Mouse (Mus musculus) embryonic facial prominence, embryonic 15.5 days (tissue): ENCODE data around the gene Wasf2. TPM values are rescaled to one million over a fixed set of nuclear protein-coding genes. Genes with fewer than 3 reads are reported as not detected.

Experiments used
- ATAC-seq: fragments of 200-750 bp; cut with Nextera tagmentation; 2 replicates; pipeline ENCODE4 v1.8.0; 2017; ENCODE audit warnings: low read depth, moderate TSS enrichment; ENCODE audit not compliant: insufficient number of reproducible peaks, low FRiP score, low TSS enrichment
- H3K27ac ChIP-seq: fragments of 300-500 bp; sonication (generic); replicated peaks from 2 replicates; pipeline ENCODE4 v1.5.1; 2015; ENCODE audit warnings: mild to moderate bottlenecking, inconsistent platforms
- H3K27me3 ChIP-seq: fragments of 300-500 bp; sonication (generic); 2 replicates; pipeline ENCODE4 v1.6.1; 2015; ENCODE audit warnings: inconsistent platforms
- H3K36me3 ChIP-seq: fragments of 300-500 bp; sonication (generic); 2 replicates; pipeline ENCODE4 v1.6.1; 2015; ENCODE audit warnings: mild to moderate bottlenecking, inconsistent platforms
- H3K4me1 ChIP-seq: fragments of 300-500 bp; sonication (generic); 2 replicates; pipeline ENCODE4 v1.6.1; 2015; ENCODE audit warnings: inconsistent platforms
- H3K4me2 ChIP-seq: fragments of 300-500 bp; sonication (generic); replicated peaks from 2 replicates; pipeline ENCODE4 v1.6.1; 2015; ENCODE audit warnings: mild to moderate bottlenecking, inconsistent platforms
- H3K4me3 ChIP-seq: fragments of 300-500 bp; sonication (generic); replicated peaks from 2 replicates; pipeline ENCODE4 v1.5.1; 2015; ENCODE audit warnings: mild to moderate bottlenecking, inconsistent platforms
- H3K9ac ChIP-seq: fragments of 300-500 bp; sonication (generic); 2 replicates; pipeline ENCODE4 v1.6.1; 2015; ENCODE audit warnings: inconsistent platforms
- H3K9me3 ChIP-seq: fragments of 300-500 bp; sonication (generic); replicated peaks from 2 replicates; pipeline ENCODE4 v1.6.1; 2016; ENCODE audit warnings: inconsistent platforms
- WGBS: fragments of 180-500 bp; shearing (Covaris S2); methylation state at CpG from one replicate; pipeline ENCODE4 v1.1.7; 2015; 5-methylcytosine and 5-hydroxymethylcytosine counted together
- polyA plus RNA-seq: library from polyadenylated mRNA; unstranded; fragments of >200 nt; fragmentation: Nextera tagmentation; extraction: Ambion mirVana; gene quantifications from 2 replicates; pipeline ENCODE4 v1.2.1, GENCODE M21; 2015

The Wasf2 gene
- polyA plus RNA-seq, 1 experiment from 2014 or later = 116 TPM

DNA sequence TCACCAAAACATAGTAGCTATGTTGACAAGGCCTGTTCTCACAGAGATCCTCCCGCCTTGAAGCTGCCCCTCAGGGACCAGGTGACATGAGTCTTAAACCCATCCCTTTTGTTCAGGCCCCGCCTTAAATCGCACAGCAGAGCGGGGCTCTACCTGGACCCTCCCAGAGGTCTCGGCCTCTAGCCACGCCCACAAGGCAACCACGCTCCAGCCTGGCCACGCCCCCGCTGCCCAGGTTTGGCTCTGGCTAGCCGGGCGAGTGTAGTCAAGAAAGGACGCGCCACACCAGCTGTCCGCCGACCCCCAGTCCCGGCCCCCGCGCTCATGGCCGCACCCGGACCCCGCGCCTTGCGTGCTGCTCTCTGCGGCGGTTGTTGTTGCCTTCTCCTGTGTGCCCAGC lies 90.4 kb downstream of the Wasf2 start:
- H3K36me3 ChIP-seq = no peaks in the 10 kb centered on the region
- H3K4me1 ChIP-seq = peaks cover 37% of the 10 kb centered on the region
- H3K4me2 ChIP-seq = peak overlapping the region; percentile 67
- H3K9ac ChIP-seq = peak overlapping the region; percentile 33; the same call in 1 of the 2 replicates
- H3K9me3 ChIP-seq = no peaks in the 10 kb centered on the region
- 0 out of 2 replicates have a peak, but pooled peaks have one; percentile 21 for ATAC-seq
- 3% methylated on average over 25 of the region's 25 CpGs for WGBS
- H3K27ac ChIP-seq = no peak overlapping the region
- peak overlapping the region; percentile 40 for H3K4me3 ChIP-seq
- H3K27me3 ChIP-seq = peaks cover 15% of the 10 kb centered on the region

DNA sequence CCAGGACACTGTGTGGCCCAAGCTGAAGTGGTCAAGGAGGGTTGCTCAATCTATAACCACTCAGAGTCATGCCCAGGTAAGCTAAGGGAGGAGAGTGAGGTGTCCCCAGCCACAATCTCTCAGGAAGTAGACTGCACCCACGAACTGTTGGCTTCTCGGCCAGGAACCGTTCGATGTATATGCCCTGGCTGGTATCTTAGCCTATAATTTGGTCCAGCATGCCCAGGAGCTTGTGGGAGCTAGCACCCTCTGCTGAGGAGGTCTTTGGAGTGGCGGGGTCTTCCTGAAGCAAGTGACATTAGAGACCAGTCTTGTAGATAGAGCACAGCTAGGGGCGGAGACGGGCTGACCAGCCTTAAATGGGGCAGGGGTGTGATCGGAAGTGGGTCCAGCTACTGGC lies 91.4 kb downstream of the Wasf2 start:
- Histone ChIP-seq H3K4me3 (no peak overlapping the region), H3K9me3 (no peaks in the 10 kb centered on the region), H3K36me3 (no peaks in the 10 kb centered on the region), H3K4me2 (no peak overlapping the region), H3K9ac (no peak overlapping the region), H3K27me3 (peaks cover 15% of the 10 kb centered on the region), H3K27ac (no peak overlapping the region), H3K4me1 (peaks cover 45% of the 10 kb centered on the region)
- WGBS = 85% methylated on average over 8 of the region's 8 CpGs
- ATAC-seq = no peak

DNA sequence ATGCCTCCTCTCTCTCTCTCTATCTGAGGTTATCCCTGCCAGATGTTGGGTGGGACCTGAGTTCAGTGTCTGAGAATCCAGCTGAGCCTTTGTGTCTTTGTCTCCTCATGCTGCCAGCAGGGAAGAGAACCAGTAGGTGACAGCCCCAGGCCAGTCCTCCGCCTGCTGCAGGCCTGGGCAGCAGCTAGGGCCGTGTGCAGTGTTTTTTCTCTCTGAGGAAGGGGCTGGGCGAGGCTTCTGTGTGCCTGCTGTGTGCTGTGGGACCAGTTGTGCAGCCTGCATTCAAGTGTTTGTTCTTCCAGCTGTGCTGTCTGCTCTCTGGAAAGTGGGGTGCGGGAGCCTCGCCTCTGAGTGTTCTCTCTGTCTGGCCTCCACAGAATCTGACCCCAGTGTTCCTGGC lies 93.6 kb downstream of the Wasf2 start:
- 36% methylated on average over 5 of the region's 5 CpGs for WGBS
- Histone ChIP-seq H3K27ac (peak overlapping the region; percentile 52), H3K36me3 (no peaks in the 10 kb centered on the region), H3K9me3 (no peaks in the 10 kb centered on the region), H3K4me2 (no peak overlapping the region), H3K9ac (no peak overlapping the region), H3K4me1 (peaks cover 39% of the 10 kb centered on the region), H3K4me3 (no peak overlapping the region), H3K27me3 (peaks cover 15% of the 10 kb centered on the region)
- no peak for ATAC-seq

DNA sequence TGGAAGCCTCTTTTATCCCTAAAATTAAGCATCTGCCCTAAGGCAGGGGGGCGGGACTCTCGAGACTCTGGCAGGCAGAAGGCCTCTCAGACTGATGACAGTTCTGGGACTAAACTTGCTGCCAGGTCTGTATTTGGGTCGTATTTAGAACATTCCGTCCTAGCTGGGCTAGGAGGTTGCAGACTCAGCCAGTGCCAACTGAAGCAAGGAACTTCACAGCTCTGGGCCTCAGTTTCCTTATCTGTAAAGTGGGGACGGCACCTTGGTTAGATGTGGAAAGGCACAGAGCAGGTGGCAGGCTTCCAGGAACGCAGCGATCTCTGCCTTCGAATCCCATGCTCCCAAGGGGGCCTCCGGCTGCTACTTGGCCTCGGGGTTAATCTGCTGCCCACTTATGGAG lies 95.8 kb downstream of the Wasf2 start:
- Histone ChIP-seq H3K4me2 (no peak overlapping the region), H3K27ac (peak overlapping the region; percentile 63), H3K27me3 (peaks cover 9% of the 10 kb centered on the region), H3K4me1 (peaks cover 36% of the 10 kb centered on the region), H3K9ac (no peak overlapping the region), H3K9me3 (no peaks in the 10 kb centered on the region), H3K36me3 (no peaks in the 10 kb centered on the region), H3K4me3 (no peak overlapping the region)
- 48% methylated on average over 10 of the region's 10 CpGs for WGBS
- no peak for ATAC-seq

DNA sequence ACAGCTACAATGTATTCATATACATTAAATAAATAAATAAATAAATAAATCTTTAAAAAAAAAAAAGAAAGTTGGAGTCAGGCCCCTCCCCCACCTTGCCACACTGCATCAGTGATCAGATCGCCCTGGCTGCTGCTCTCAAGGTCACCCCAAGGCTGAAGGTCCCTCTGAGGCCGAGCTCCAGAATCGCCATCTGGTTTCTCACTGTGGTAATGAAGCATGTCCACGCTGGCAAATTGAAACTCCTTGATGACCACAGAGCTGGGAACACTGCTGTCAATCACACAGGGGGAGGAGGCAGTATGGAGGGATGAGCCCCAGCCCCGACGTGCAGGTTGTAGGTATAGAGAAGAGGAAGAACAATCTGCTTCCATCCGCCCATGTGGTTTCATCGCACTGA lies 97.3 kb downstream of the Wasf2 start:
- no peak overlapping the region for H3K27ac ChIP-seq
- peaks cover 32% of the 10 kb centered on the region for H3K4me1 ChIP-seq
- no peak overlapping the region for H3K4me3 ChIP-seq
- H3K9me3 ChIP-seq = no peaks in the 10 kb centered on the region
- no peak overlapping the region for H3K4me2 ChIP-seq
- ATAC-seq = no peak
- no peaks in the 10 kb centered on the region for H3K36me3 ChIP-seq
- H3K27me3 ChIP-seq = no peaks in the 10 kb centered on the region
- no peak overlapping the region for H3K9ac ChIP-seq
- WGBS = 43% methylated on average over 8 of the region's 8 CpGs

DNA sequence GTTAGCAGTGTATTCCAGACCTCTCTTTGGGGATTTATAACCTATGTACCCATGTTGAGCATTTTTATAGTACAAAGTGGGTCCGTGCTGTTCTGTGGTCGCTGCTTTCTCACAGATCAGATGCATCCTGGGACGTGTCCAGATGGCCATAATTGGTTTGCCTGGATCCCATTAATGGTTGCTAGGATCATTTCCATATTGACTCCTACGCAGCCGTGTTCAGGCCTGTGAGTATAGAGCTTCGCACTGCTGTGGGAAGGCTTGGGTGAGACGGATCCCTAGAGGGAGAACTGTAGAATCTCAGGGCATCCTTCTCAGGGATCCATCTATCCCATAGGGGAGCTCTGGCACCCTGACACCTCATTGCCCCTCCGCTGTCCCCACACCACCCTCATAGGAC lies 99.3 kb downstream of the Wasf2 start:
- WGBS = 41% methylated on average over 8 of the region's 8 CpGs
- peaks cover 18% of the 10 kb centered on the region for H3K4me1 ChIP-seq
- H3K4me2 ChIP-seq = no peak overlapping the region
- peak overlapping the region; percentile 49; the same call in 1 of the 2 replicates for H3K27ac ChIP-seq
- no peak overlapping the region for H3K9ac ChIP-seq
- no peak for ATAC-seq
- no peaks in the 10 kb centered on the region; the same call in 1 of the 2 replicates for H3K27me3 ChIP-seq
- no peaks in the 10 kb centered on the region for H3K9me3 ChIP-seq
- H3K4me3 ChIP-seq = no peak overlapping the region
- H3K36me3 ChIP-seq = no peaks in the 10 kb centered on the region

DNA sequence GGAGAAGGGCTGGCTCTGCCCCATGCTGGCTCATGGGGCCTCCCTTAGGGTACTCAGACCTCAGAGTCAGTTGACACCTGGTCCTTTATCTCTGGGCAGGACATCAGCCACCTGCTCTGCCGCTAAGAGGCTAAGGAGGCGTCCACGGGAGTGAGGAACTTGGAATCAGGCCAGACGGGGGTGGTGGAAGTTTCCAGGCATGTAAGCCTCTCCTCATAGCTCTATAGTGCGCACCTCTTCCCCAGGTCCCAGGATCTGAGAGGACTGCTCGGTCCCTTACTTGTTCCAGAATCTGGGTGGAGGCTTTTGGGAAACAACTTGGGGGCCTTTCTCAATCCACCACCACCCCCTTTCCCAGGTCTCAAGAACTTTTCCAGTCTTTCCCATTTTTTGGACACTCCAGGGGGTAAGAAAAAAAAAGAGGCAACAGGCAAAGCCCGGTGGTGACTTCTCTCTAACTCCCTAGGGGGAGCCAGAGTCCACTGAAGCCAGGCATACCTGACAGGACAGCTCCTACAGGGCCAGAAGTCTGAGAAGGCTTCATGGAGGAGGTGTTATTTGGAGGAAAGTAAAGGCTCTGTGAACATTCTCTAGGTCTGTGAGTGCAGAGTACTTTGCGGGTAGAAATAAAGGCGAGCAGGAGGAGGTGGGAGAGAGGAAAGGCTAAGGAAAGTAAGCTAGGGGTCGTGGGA lies 103.1 kb downstream of the Wasf2 start:
- Histone ChIP-seq H3K27me3 (no peaks in the 10 kb centered on the region; the same call in 1 of the 2 replicates), H3K27ac (no peak overlapping the region), H3K36me3 (no peaks in the 10 kb centered on the region), H3K9ac (no peak overlapping the region), H3K4me1 (0 out of 2 replicates have a peak, but pooled peaks cover 5% of the 10 kb centered on the region), H3K4me2 (no peak overlapping the region), H3K9me3 (no peaks in the 10 kb centered on the region), H3K4me3 (no peak overlapping the region)
- ATAC-seq = no peak
- 39% methylated on average over 10 of the region's 10 CpGs for WGBS

DNA sequence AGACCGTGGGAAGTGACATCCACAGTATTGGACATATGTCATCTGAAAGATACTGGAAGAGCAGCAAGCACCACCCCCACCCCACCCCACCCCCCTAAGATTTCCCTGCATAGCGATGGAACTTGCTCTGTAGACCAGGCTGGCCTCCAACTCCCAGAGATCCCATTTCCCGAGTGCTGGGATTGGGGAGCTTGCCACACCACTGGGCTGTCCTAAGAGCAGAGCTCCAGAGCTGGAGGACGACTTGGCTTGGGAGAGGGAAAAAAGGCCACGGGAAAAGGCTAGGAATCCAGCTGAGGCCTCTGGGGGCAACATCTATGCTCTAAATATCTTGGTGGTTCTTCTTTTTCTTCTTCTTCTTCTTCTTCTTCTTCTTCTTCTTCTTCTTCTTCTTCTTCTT lies 104.5 kb downstream of the Wasf2 start:
- H3K4me3 ChIP-seq = no peak overlapping the region
- 0 out of 2 replicates have a peak, but pooled peaks cover 3% of the 10 kb centered on the region for H3K4me1 ChIP-seq
- H3K4me2 ChIP-seq = no peak overlapping the region
- H3K36me3 ChIP-seq = no peaks in the 10 kb centered on the region
- H3K27ac ChIP-seq = no peak overlapping the region
- no peak for ATAC-seq
- no peaks in the 10 kb centered on the region; the same call in 1 of the 2 replicates for H3K27me3 ChIP-seq
- H3K9ac ChIP-seq = no peak overlapping the region
- WGBS = 53% methylated on average over 5 of the region's 5 CpGs
- no peaks in the 10 kb centered on the region for H3K9me3 ChIP-seq

DNA sequence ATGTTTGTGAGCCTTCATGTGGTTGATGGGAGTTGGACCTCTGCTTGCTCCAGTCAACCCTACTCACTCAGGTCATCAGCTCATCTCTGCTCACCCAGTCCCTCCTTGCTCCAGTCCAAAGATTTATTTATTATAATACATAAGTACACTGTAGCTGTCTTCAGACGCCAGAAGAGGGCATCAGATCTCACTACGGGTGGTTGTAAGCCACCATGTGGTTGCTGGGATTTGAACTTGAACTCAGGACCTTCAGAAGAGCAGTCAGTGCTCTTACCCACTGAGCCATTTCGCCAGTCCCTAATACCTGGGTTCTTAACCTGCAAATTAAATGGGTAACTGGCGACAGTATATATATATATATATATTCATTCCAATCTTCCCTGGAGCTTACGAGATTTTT lies 105.1 kb downstream of the Wasf2 start:
- Histone ChIP-seq H3K27ac (no peak overlapping the region), H3K9ac (no peak overlapping the region), H3K4me2 (no peak overlapping the region), H3K4me1 (peaks cover 3% of the 10 kb centered on the region), H3K9me3 (no peaks in the 10 kb centered on the region), H3K4me3 (no peak overlapping the region), H3K36me3 (no peaks in the 10 kb centered on the region), H3K27me3 (no peaks in the 10 kb centered on the region; the same call in 1 of the 2 replicates)
- ATAC-seq = no peak
- 77% methylated on average over 5 of the region's 5 CpGs for WGBS

DNA sequence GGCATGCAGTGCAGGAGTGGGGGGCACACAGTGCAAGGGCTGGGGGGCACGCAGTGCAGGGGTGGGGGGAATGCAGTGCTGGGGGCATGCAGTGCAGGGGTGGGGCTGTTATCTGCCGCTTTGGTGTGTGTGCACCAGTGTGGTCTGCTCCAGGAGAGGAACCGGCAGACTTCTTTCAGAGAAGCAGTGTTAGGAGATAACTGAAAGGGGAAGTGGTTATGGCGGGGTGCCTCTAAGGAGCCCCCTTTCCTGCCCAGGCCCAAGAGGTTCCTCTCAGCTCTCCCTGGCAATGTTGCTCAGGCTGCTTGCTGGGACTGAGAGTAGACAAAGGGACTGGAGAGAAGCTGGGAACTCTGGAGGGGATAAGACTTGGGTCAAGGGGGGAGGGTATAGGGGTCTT lies 107.6 kb downstream of the Wasf2 start:
- no peak for ATAC-seq
- no peak overlapping the region for H3K4me3 ChIP-seq
- whole genome bisulfite sequencing = 75% methylated on average over 4 of the region's 4 CpGs
- no peak overlapping the region for H3K4me2 ChIP-seq
- peaks cover 10% of the 10 kb centered on the region for H3K27me3 ChIP-seq
- H3K27ac ChIP-seq = no peak overlapping the region
- H3K36me3 ChIP-seq = no peaks in the 10 kb centered on the region
- no peak overlapping the region for H3K9ac ChIP-seq
- H3K9me3 ChIP-seq = no peaks in the 10 kb centered on the region
- peaks cover 17% of the 10 kb centered on the region for H3K4me1 ChIP-seq

DNA sequence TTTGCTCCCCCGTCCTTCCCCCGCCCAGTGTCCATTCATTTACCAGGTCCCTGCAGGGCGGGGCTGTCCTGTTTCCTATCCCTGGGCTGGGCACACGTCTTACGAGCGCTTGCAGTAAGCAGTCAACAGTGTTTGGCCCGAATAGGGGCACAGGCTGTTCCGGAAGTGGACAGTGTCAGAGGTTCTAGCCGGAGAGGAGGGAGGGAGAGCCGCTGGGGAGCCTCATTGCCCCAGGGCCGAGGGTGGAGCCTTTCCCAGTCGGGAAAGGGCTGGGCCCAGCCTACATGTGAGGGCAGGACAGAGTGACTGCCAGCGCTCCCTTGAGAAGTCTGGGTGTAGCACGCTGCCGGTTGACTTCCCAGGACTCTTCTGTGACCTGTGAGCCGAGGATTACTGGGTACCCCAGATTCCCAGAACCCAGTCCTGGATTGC lies 110.2 kb downstream of the Wasf2 start, which contains the start of gene Map3k6:
TSS of gene Map3k6 (plus strand) at position 329 of the 432 bp plus-strand sequence.
- Histone ChIP-seq H3K27ac (peak within 1 kb of the TSS; percentile 91), H3K9me3 (no peaks in the 10 kb centered on the region), H3K4me1 (peaks cover 17% of the 10 kb centered on the region), H3K4me2 (peak within 1 kb of the TSS; percentile 95), H3K36me3 (no peaks in the 10 kb centered on the region), H3K4me3 (peak within 1 kb of the TSS; percentile 68), H3K9ac (peak within 1 kb of the TSS; percentile 65), H3K27me3 (peaks cover 26% of the 10 kb centered on the region)
- peak; percentile 30; the same call in 1 of the 2 replicates for ATAC-seq
- 11% methylated on average over 16 of the region's 16 CpGs for WGBS
